Mouse (Mus musculus): ENCODE results near the gene Eps8l1. TPM values are rescaled to one million over a fixed set of nuclear protein-coding genes. Genes with fewer than 3 reads are reported as not detected.
"Not testable (repeated sequence)": the region's sequence is repeated elsewhere in the genome, so short reads cannot be mapped to it uniquely, and the experiment has no call there.

Gene Eps8l1
- 2.8 and 4.6 TPM in 2 replicates for polyA plus RNA-seq (2014; fragmentation: Nextera tagmentation; extraction: Ambion mirVana)

GRCm38 (mm10) chr7:4460576-4461434, at the start of gene Eps8l1:
TSS of gene Eps8l1 (plus strand) at chr7:4460674.
- Histone ChIP-seq H3K27ac (ENCODE audit: low read depth, low read length) (no peak within 1 kb of the TSS), H3K9ac (ENCODE audit: low read depth, low read length) (peak within 1 kb of the TSS; percentile 58; the same call in 1 of the 2 replicates), H3K27me3 (ENCODE audit: control insufficient read depth, insufficient read depth, low read length) (no peaks in the 10 kb centered on the region), H3K9me3 (replicated peaks; ENCODE audit: control insufficient read depth, low read length) (no peaks in the 10 kb centered on the region), H3K4me1 (ENCODE audit: control insufficient read depth, insufficient read depth, low read length) (no peaks in the 10 kb centered on the region), H3K4me3 (ENCODE audit: low read depth, low read length) (peak within 1 kb of the TSS; percentile 27), H3K4me2 (peak within 1 kb of the TSS; percentile 50), H3K36me3 (ENCODE audit: control insufficient read depth, insufficient read depth, low read length) (no peaks in the 10 kb centered on the region)
- WGBS (ENCODE audit: insufficient replicate concordance): 48% methylated on average over 13 of the region's 16 CpGs
- ATAC-seq (replicated peaks; ENCODE audit: insufficient number of reproducible peaks, low FRiP score, low TSS enrichment): peak; percentile 26; the same call in 1 of the 2 replicates

- H3K4me1 ChIP-seq (ENCODE audit: control insufficient read depth, insufficient read depth, low read length); H3K27ac ChIP-seq (ENCODE audit: low read depth, low read length); ATAC-seq (replicated peaks; ENCODE audit: insufficient number of reproducible peaks, low FRiP score, low TSS enrichment); H3K9ac ChIP-seq (ENCODE audit: low read depth, low read length); H3K4me2 ChIP-seq; H3K36me3 ChIP-seq (ENCODE audit: control insufficient read depth, insufficient read depth, low read length); H3K4me3 ChIP-seq (ENCODE audit: low read depth, low read length); H3K9me3 ChIP-seq (replicated peaks; ENCODE audit: control insufficient read depth, low read length); H3K27me3 ChIP-seq (ENCODE audit: control insufficient read depth, insufficient read depth, low read length): not testable (repeated sequence)
- 94% methylated on average over 15 of the region's 15 CpGs for whole genome bisulfite sequencing (ENCODE audit: insufficient replicate concordance)
Measured at GRCm38 (mm10) chr7:4412406-4412805, 48.1 kb upstream of the Eps8l1 start.

- Histone ChIP-seq H3K27me3 (ENCODE audit: control insufficient read depth, insufficient read depth, low read length) (no peaks in the 10 kb centered on the region), H3K36me3 (ENCODE audit: control insufficient read depth, insufficient read depth, low read length) (peaks cover 7% of the 10 kb centered on the region; the same call in 1 of the 2 replicates), H3K4me3 (ENCODE audit: low read depth, low read length) (no peak overlapping the region), H3K9me3 (replicated peaks; ENCODE audit: control insufficient read depth, low read length) (no peaks in the 10 kb centered on the region), H3K4me2 (no peak overlapping the region), H3K27ac (ENCODE audit: low read depth, low read length) (no peak overlapping the region), H3K4me1 (ENCODE audit: control insufficient read depth, insufficient read depth, low read length) (no peaks in the 10 kb centered on the region), H3K9ac (ENCODE audit: low read depth, low read length) (no peak overlapping the region)
- ATAC-seq (replicated peaks; ENCODE audit: insufficient number of reproducible peaks, low FRiP score, low TSS enrichment): no peak
- WGBS (ENCODE audit: insufficient replicate concordance): 71% methylated on average over 6 of the region's 6 CpGs
Measured at GRCm38 (mm10) chr7:4419681-4420080, 40.8 kb upstream of the Eps8l1 start.

GRCm38 (mm10) chr7:4420230-4420629, 40.2 kb upstream of the Eps8l1 start:
- no peaks in the 10 kb centered on the region for H3K27me3 ChIP-seq (ENCODE audit: control insufficient read depth, insufficient read depth, low read length)
- no peak overlapping the region for H3K4me3 ChIP-seq (ENCODE audit: low read depth, low read length)
- ATAC-seq (replicated peaks; ENCODE audit: insufficient number of reproducible peaks, low FRiP score, low TSS enrichment): no peak
- peaks cover 10% of the 10 kb centered on the region for H3K36me3 ChIP-seq (ENCODE audit: control insufficient read depth, insufficient read depth, low read length)
- no peak overlapping the region for H3K4me2 ChIP-seq
- no peak overlapping the region for H3K9ac ChIP-seq (ENCODE audit: low read depth, low read length)
- no peaks in the 10 kb centered on the region for H3K9me3 ChIP-seq (replicated peaks; ENCODE audit: control insufficient read depth, low read length)
- no peak overlapping the region for H3K27ac ChIP-seq (ENCODE audit: low read depth, low read length)
- WGBS (ENCODE audit: insufficient replicate concordance): 61% methylated on average over 4 of the region's 4 CpGs
- no peaks in the 10 kb centered on the region for H3K4me1 ChIP-seq (ENCODE audit: control insufficient read depth, insufficient read depth, low read length)

GRCm38 (mm10) chr7:4427161-4427912, 33.1 kb upstream of the Eps8l1 start:
- Histone ChIP-seq H3K27ac (ENCODE audit: low read depth, low read length) (no peak overlapping the region), H3K4me3 (ENCODE audit: low read depth, low read length) (no peak overlapping the region), H3K36me3 (ENCODE audit: control insufficient read depth, insufficient read depth, low read length) (peaks cover 40% of the 10 kb centered on the region), H3K4me1 (ENCODE audit: control insufficient read depth, insufficient read depth, low read length) (no peaks in the 10 kb centered on the region), H3K27me3 (ENCODE audit: control insufficient read depth, insufficient read depth, low read length) (no peaks in the 10 kb centered on the region), H3K4me2 (no peak overlapping the region), H3K9me3 (replicated peaks; ENCODE audit: control insufficient read depth, low read length) (no peaks in the 10 kb centered on the region), H3K9ac (ENCODE audit: low read depth, low read length) (no peak overlapping the region)
- 64% methylated on average over 7 of the region's 7 CpGs for WGBS (ENCODE audit: insufficient replicate concordance)
- ATAC-seq (replicated peaks; ENCODE audit: insufficient number of reproducible peaks, low FRiP score, low TSS enrichment): peak; percentile 77

- Histone ChIP-seq H3K4me3 (ENCODE audit: low read depth, low read length) (no peak overlapping the region), H3K9ac (ENCODE audit: low read depth, low read length) (no peak overlapping the region), H3K27ac (ENCODE audit: low read depth, low read length) (no peak overlapping the region), H3K9me3 (replicated peaks; ENCODE audit: control insufficient read depth, low read length) (no peaks in the 10 kb centered on the region), H3K4me1 (ENCODE audit: control insufficient read depth, insufficient read depth, low read length) (no peaks in the 10 kb centered on the region), H3K4me2 (no peak overlapping the region), H3K27me3 (ENCODE audit: control insufficient read depth, insufficient read depth, low read length) (no peaks in the 10 kb centered on the region), H3K36me3 (ENCODE audit: control insufficient read depth, insufficient read depth, low read length) (peaks cover 50% of the 10 kb centered on the region)
- WGBS (ENCODE audit: insufficient replicate concordance): 91% methylated on average over 9 of the region's 9 CpGs
- ATAC-seq (replicated peaks; ENCODE audit: insufficient number of reproducible peaks, low FRiP score, low TSS enrichment): no peak
Measured at GRCm38 (mm10) chr7:4430246-4430844, 30.1 kb upstream of the Eps8l1 start.

- Histone ChIP-seq H3K9me3 (replicated peaks; ENCODE audit: control insufficient read depth, low read length) (no peaks in the 10 kb centered on the region), H3K4me2 (no peak overlapping the region), H3K36me3 (ENCODE audit: control insufficient read depth, insufficient read depth, low read length) (peaks cover 53% of the 10 kb centered on the region), H3K4me3 (ENCODE audit: low read depth, low read length) (no peak overlapping the region), H3K27ac (ENCODE audit: low read depth, low read length) (no peak overlapping the region), H3K4me1 (ENCODE audit: control insufficient read depth, insufficient read depth, low read length) (no peaks in the 10 kb centered on the region), H3K27me3 (ENCODE audit: control insufficient read depth, insufficient read depth, low read length) (no peaks in the 10 kb centered on the region), H3K9ac (ENCODE audit: low read depth, low read length) (no peak overlapping the region)
- WGBS (ENCODE audit: insufficient replicate concordance): 81% methylated on average over 6 of the region's 6 CpGs
- ATAC-seq (replicated peaks; ENCODE audit: insufficient number of reproducible peaks, low FRiP score, low TSS enrichment): no peak
Measured at GRCm38 (mm10) chr7:4431548-4431947, 28.9 kb upstream of the Eps8l1 start.

GRCm38 (mm10) chr7:4432026-4432425, 28.4 kb upstream of the Eps8l1 start:
- H3K4me1 ChIP-seq (ENCODE audit: control insufficient read depth, insufficient read depth, low read length): no peaks in the 10 kb centered on the region
- H3K36me3 ChIP-seq (ENCODE audit: control insufficient read depth, insufficient read depth, low read length): peaks cover 52% of the 10 kb centered on the region
- 90% methylated on average over 8 of the region's 8 CpGs for WGBS (ENCODE audit: insufficient replicate concordance)

More at GRCm38 (mm10) chr7:4432026-4432425, 28.4 kb upstream of the Eps8l1 start:
- no peak overlapping the region for H3K4me3 ChIP-seq (ENCODE audit: low read depth, low read length)
- no peaks in the 10 kb centered on the region for H3K27me3 ChIP-seq (ENCODE audit: control insufficient read depth, insufficient read depth, low read length)
- H3K9ac ChIP-seq (ENCODE audit: low read depth, low read length): no peak overlapping the region
- no peaks in the 10 kb centered on the region for H3K9me3 ChIP-seq (replicated peaks; ENCODE audit: control insufficient read depth, low read length)
- no peak overlapping the region for H3K27ac ChIP-seq (ENCODE audit: low read depth, low read length)
- H3K4me2 ChIP-seq: no peak overlapping the region
- no peak for ATAC-seq (replicated peaks; ENCODE audit: insufficient number of reproducible peaks, low FRiP score, low TSS enrichment)
